Mouse (Mus musculus) T-helper 2 cell (primary cell): Measurements from ENCODE around the gene Evi5l.

Source experiments
- in situ Hi-C: fragments of 300-600 bp; cut with MboI, MseI; formaldehyde crosslinking; loops from one replicate; pipeline ENCODE4 v1.15.1; 2025; ENCODE audit warnings: high pct_unique_total_duplicates

The Evi5l gene

DNA sequence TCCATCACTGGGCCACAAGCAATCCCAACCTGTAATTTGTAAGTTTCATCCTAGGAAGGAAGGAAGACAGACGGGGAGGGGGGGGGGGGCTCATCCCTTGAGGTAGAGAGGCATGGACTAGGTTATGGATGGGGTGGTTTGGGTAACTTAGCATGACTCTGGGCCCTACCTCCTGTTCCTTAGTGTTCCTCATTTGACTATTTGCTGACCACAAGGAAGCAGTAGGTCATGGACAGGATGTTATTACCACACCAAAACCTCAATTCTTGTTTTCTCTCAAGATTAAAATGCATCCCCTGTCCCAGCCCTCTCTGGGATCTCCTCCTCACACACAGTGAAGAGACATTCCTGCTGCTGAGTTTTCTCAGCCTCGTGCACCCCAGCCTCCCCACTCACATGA lies 35.0 kb downstream of the Evi5l start:
- in situ Hi-C loops, result loop anchor here (10.0 kb wide), 1 partner anchor 63 kb away; no protein-coding TSS in a partner anchor

DNA sequence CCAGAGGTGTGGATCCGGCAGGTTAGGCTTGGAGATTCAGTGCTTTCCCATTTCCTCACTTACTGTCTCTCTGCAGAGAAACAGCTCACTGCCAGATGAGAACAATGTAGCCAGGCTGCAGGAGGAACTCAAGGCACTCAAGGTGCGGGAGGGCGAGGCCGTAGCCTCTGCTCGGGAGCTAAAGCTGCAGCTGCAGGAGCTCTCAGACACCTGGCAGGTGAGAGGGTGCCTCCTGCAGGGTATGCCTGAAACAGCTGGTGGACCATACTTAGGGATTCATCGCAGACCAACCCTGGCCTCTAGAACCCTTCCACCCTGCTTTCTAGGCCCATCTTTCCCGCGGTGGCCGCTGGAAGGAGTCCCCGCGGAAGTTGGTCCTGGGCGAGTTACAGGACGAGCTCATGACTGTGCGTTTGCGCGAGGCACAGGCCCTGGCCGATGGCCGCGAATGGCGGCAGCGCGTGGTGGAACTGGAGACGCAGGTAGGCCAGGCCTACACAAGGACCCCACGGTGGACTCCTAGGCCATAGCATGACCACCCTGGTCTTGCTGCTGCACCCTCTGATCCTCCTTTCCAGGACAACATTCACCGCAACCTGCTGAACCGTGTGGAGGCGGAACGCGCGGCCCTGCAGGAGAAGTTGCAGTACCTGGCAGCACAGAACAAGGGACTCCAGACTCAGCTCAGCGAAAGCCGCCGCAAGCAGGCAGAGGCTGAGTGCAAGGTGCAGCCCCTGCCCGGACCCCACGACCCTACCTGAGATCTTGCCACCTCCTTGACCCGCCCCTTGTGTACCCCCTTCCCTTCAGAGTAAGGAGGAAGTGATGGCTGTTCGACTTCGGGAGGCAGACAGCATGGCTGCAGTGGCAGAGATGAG lies 39.1 kb downstream of the Evi5l start:
- in situ Hi-C loops, result loop anchor here (10.0 kb wide), 1 partner anchor 59 kb away; no protein-coding TSS in a partner anchor

- in situ Hi-C loops, result loop anchor here (10.0 kb wide), 1 partner anchor 58 kb away; no protein-coding TSS in a partner anchor
Measured at GRCm38 (mm10) chr8:4206182-4207015, 40.0 kb downstream of the Evi5l start.

DNA sequence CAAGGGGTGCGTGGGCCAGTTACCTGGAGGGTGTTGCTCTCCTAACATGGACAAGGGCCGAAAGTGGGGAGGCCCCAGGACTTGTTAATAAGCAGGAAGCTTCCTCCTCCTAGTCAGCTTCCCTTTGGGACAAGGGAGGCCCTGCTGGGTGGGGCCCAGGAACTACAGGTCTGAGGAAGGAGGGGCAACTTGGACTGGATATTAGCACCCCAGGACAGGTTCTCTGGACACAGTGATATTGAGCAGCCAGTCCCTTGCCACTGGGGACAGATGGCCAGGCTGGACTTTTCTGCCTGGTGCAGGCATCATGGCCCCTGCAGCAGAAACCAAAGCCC lies 40.6 kb downstream of the Evi5l start:
- in situ Hi-C loops, result loop anchor here (10.0 kb wide), 1 partner anchor 58 kb away; no protein-coding TSS in a partner anchor

DNA sequence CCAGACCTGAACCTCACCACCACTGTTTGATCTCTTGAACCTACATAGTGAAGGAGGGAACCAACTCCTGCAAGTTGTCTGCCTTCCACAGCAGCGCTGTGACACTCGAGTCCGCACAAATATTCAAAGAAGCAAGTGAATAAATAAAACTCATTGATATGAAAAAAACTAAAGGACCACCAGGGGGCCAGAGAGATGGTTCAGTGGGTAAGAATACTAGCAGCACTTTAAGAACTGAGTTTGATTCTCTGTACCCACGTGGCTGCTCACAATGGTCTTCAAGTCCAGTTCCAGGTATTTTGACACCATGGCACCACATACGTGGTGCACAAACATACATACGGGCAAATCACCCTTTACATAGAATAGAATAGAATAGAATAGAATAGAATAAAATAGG lies 44.7 kb downstream of the Evi5l start:
- in situ Hi-C loops, result no loop called here

- in situ Hi-C loops, result no loop called here
Measured at GRCm38 (mm10) chr8:4212809-4213209, 46.4 kb downstream of the Evi5l start.

GRCm38 (mm10) chr8:4213210-4214005 lies 47.0 kb downstream of the Evi5l start:
- in situ Hi-C loops, result no loop called here

GRCm38 (mm10) chr8:4214006-4214980 lies 47.9 kb downstream of the Evi5l start:
- in situ Hi-C loops, result no loop called here

GRCm38 (mm10) chr8:4216296-4216695 lies 49.9 kb downstream of the Evi5l start:
- in situ Hi-C loops, result no loop called here

DNA sequence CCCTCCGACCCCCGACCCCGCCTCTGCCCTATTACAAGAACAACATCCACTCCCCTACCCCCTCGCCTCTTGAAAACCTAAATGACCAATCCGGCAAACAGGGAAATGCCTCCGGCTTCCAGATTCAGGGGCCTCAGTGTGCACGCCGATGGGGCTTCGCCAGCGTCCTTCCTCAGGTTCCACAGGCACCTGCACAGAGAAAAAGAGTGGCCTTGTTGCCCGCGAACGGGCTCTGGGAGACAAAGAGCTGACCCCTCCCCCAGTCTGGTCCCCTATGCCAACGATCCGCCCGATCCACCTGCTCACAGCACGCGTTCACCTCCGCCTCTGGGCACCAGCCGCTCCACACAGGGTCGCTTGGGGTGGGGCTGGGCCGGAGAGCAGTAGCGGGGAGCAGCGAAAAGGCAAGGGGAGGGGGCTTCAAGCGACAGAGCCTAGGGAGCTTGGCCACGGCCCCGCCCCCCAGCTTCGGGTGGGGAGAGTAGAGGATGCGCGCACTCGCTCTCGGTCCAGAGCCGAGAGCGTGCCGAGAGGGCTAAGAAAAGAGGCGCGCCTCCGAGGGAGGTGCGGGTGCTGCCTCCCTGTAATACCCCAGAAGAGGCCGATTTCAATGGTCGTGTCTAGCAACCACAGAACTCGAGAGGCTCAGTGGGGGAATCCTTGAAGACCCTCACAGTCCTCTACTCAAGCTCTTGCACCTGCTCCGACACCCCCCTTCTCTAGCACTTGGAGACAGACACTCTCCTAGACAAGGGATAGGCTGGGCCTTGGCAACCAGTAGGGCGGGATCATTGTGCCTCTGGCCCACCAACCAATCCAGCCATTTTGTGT lies 50.6 kb downstream of the Evi5l start, which contains the start of gene Prr36:
Gene Prr36 (minus strand): TSS at position 669 of the 831 bp plus-strand sequence.
- in situ Hi-C loops, result no loop called here

DNA sequence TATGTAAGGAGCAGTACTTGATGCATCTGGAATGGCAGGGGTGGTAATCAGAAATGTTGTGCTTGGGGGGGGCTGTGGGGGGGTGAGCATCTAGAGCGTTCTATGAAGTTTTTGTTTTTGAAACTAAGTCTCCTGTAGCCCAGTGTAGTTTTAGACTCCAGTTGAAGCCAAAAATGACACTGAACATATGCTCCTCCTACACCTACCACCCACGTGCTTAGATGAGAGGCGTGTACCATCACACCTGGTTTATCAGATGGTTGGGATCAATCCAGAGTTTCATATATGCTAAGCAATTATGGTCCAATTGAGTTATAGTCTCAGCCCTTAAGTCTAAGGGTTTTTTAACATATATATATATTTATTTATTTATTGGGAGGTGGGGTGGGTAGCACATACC lies 53.2 kb downstream of the Evi5l start:
- in situ Hi-C loops, result loop anchor here (10.0 kb wide), 1 partner anchor 55 kb away; the partner anchor contains the start of gene Evi5l

DNA sequence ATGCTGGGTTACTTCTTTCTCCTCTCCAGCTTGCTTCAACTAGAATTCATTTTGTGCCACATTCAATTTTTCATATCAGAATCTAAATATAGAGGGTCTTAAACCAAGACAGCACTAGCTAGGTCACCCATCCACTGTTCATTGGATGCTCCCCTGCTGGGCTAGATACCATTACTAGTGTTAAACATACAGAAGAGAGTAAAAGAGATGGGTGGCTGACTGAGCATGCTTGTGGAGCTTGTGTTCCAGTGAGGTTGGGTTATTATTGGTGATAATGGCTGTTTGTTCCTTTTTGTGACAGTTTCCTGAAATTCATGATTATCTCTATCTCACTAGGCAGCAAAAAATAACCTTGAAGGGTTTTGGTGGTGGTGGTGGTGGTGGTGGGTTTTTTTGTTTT lies 55.7 kb downstream of the Evi5l start:
- in situ Hi-C loops, result loop anchor here (10.0 kb wide), 1 partner anchor 57 kb away; the partner anchor contains the start of gene Evi5l

GRCm38 (mm10) chr8:4226323-4226722 lies 60.0 kb downstream of the Evi5l start:
- in situ Hi-C loops, result loop anchor here (10.0 kb wide), 1 partner anchor 62 kb away; the partner anchor contains the start of gene Evi5l

DNA sequence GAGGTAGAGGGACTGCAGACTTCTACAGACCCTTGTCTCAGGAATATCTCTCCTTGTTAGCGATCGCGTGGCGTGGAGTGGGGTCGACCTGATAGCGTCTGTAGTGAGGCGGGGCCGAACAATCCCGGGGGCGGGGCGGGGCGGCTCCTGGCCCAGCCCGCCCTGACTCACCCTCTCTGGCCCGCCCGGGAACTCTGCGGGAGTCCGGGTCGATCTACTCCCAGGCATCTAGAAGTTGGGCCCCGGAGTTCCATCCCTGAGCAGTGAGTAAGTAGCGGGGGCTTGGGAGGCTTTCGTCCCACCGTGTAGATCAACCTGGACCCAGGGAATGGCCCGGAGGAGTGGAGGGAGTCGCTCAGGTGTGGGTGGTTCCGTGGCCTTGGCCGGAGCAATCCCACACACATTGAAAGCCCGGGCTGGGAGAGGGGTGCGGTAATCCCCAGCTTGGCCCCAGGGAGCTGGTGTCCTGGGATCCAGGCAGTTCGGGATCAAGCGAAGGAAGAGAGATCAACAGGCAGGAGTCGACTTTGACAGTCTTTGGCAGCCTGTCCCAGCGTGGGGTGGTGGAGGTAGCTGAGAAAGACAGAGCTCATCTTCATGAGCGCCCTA lies 60.5 kb downstream of the Evi5l start, which contains the start of gene Lrrc8e:
Gene Lrrc8e (plus strand): TSS at position 89 of the 609 bp plus-strand sequence.
- in situ Hi-C loops, result loop anchor here (10.0 kb wide), 1 partner anchor 62 kb away; the partner anchor contains the start of gene Evi5l

- in situ Hi-C loops, result loop anchor here (10.0 kb wide), 1 partner anchor 63 kb away; the partner anchor contains the start of gene Evi5l
Measured at GRCm38 (mm10) chr8:4227919-4228318, 61.6 kb downstream of the Evi5l start.

DNA sequence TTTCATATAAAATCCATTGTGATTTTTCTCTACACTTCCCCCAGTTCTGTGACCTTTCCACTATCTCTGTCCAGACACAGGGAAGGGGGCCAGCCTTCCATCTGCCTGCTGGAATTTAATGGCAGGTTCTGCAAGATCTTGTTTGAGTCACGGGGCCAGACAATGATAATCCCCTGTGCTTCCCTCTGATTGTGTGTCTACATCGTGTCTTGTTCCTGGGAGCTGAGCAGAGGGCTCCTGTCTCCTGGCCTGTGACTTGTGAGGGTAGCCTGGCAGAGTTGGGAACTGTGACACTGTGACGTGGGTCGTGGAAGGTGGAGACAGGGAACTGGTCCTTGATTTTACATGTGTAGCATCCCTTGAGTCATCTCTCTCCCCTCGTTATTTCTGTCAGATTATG lies 63.4 kb downstream of the Evi5l start:
- in situ Hi-C loops, result loop anchor here (10.0 kb wide), 1 partner anchor 65 kb away; the partner anchor contains the start of gene Evi5l

- in situ Hi-C loops, result no loop called here
Measured at GRCm38 (mm10) chr8:4230612-4231351, 64.4 kb downstream of the Evi5l start.
